Mouse (Mus musculus): ENCODE data around the gene Zfp697. TPM values are rescaled to one million over a fixed set of nuclear protein-coding genes. Genes with fewer than 3 reads are reported as not detected.

Gene Zfp697
- total RNA-seq (2022) = 1 to 10 TPM; 5.8 to 9.4 (median 7.5) TPM

- peak; percentile 74 for DNase-seq
Measured at GRCm38 (mm10) chr3:98382246-98382939, at the start of gene Zfp697. Gene Zfp697 (plus strand): TSS chr3:98382461.

GRCm38 (mm10) chr3:98334010-98334409 lies 48.3 kb upstream of the Zfp697 start:
- DNase-seq = no peak

- DNase-seq = no peak
Measured at GRCm38 (mm10) chr3:98335331-98335730, 46.9 kb upstream of the Zfp697 start.

GRCm38 (mm10) chr3:98335886-98336285 lies 46.4 kb upstream of the Zfp697 start:
- no peak for DNase-seq

- no peak for DNase-seq
Measured at GRCm38 (mm10) chr3:98336661-98337654, 45.3 kb upstream of the Zfp697 start.

GRCm38 (mm10) chr3:98338584-98339041 lies 43.6 kb upstream of the Zfp697 start:
- DNase-seq = peak; percentile 19

- DNase-seq = peak; percentile 15
Measured at GRCm38 (mm10) chr3:98339097-98339705, 43.1 kb upstream of the Zfp697 start.

GRCm38 (mm10) chr3:98339706-98340109 lies 42.6 kb upstream of the Zfp697 start, which contains the start of gene Phgdh:
Gene Phgdh (minus strand): TSS chr3:98339990.
- peak; percentile 29 for DNase-seq

GRCm38 (mm10) chr3:98340818-98341594 lies 41.3 kb upstream of the Zfp697 start:
- no peak for DNase-seq

- no peak for DNase-seq
Measured at GRCm38 (mm10) chr3:98343235-98343634, 39.0 kb upstream of the Zfp697 start.

- DNase-seq = no peak
Measured at GRCm38 (mm10) chr3:98348106-98348505, 34.2 kb upstream of the Zfp697 start.

- DNase-seq = no peak
Measured at GRCm38 (mm10) chr3:98348705-98349104, 33.6 kb upstream of the Zfp697 start.

- no peak for DNase-seq
Measured at GRCm38 (mm10) chr3:98353892-98354291, 28.4 kb upstream of the Zfp697 start.

- DNase-seq = no peak
Measured at GRCm38 (mm10) chr3:98355344-98356025, 26.8 kb upstream of the Zfp697 start.

GRCm38 (mm10) chr3:98356026-98356365 lies 26.3 kb upstream of the Zfp697 start:
- no peak for DNase-seq

GRCm38 (mm10) chr3:98356632-98357370 lies 25.5 kb upstream of the Zfp697 start:
- no peak for DNase-seq

- no peak for DNase-seq
Measured at GRCm38 (mm10) chr3:98362753-98363152, 19.5 kb upstream of the Zfp697 start.

- DNase-seq = no peak
Measured at GRCm38 (mm10) chr3:98366086-98366485, 16.2 kb upstream of the Zfp697 start.

- no peak for DNase-seq
Measured at GRCm38 (mm10) chr3:98366823-98367222, 15.4 kb upstream of the Zfp697 start.

- DNase-seq = no peak
Measured at GRCm38 (mm10) chr3:98368283-98368682, 14.0 kb upstream of the Zfp697 start.

GRCm38 (mm10) chr3:98368776-98369175 lies 13.5 kb upstream of the Zfp697 start:
- no peak for DNase-seq
